Mouse (Mus musculus) hindbrain, embryonic 11.5 days (tissue): Measurements from ENCODE around the gene Scamp2. TPM values are rescaled to one million over a fixed set of nuclear protein-coding genes. Genes with fewer than 3 reads are reported as not detected.
A peak's percentile ranks its signal among the peaks of the same experiment; 100 is the strongest.

Source experiments
- ATAC-seq: fragments of 200-750 bp; cut with Nextera tagmentation; 2 replicates; pipeline ENCODE4 v1.8.0; 2017; ENCODE audit warnings: mild to moderate bottlenecking, moderate TSS enrichment, moderate library complexity; ENCODE audit not compliant: low FRiP score
- DNase-seq: peaks from one replicate; pipeline ENCODE4 v3.0.0-alpha.2; 2015; ENCODE audit warnings: low spot score
- H3K27ac ChIP-seq: fragments of 300-500 bp; sonication (generic); 2 replicates; pipeline ENCODE4 v1.5.1; 2014; ENCODE audit warnings: mild to moderate bottlenecking, low read depth, low read length
- H3K27me3 ChIP-seq: fragments of 300-500 bp; sonication (generic); 2 replicates; pipeline ENCODE4 v1.6.1; 2014; ENCODE audit warnings: mild to moderate bottlenecking, low read length, moderate library complexity, mixed read lengths; ENCODE audit not compliant: control insufficient read depth, insufficient read depth
- H3K36me3 ChIP-seq: fragments of 300-500 bp; sonication (generic); 2 replicates; pipeline ENCODE4 v1.6.1; 2014; ENCODE audit warnings: mild to moderate bottlenecking, low read length, moderate library complexity, mixed read lengths; ENCODE audit not compliant: control insufficient read depth, insufficient read depth
- H3K4me1 ChIP-seq: fragments of 300-500 bp; sonication (generic); replicated peaks from 2 replicates; pipeline ENCODE4 v1.6.1; 2014; ENCODE audit warnings: low read length, mixed read lengths; ENCODE audit not compliant: control insufficient read depth, insufficient read depth
- H3K4me2 ChIP-seq: fragments of 300-500 bp; sonication (generic); replicated peaks from 2 replicates; pipeline ENCODE4 v1.6.1; 2014; ENCODE audit warnings: mild to moderate bottlenecking, low read depth, low read length
- H3K4me3 ChIP-seq: fragments of 300-500 bp; sonication (generic); 2 replicates; pipeline ENCODE4 v1.5.1; 2014; ENCODE audit warnings: low read depth, low read length
- H3K9ac ChIP-seq: fragments of 300-500 bp; sonication (generic); 2 replicates; pipeline ENCODE4 v1.6.1; 2014; ENCODE audit warnings: low read depth, low read length
- H3K9me3 ChIP-seq: fragments of 300-500 bp; sonication (generic); 2 replicates; pipeline ENCODE4 v1.6.1; 2016; ENCODE audit warnings: low read length; ENCODE audit not compliant: control insufficient read depth
- WGBS: fragments of 180-500 bp; shearing (Covaris S2); extraction: QIAGEN DNeasy Blood & Tissue Kit; methylation state at CpG from one replicate; pipeline ENCODE4 v1.1.7; 2014; 5-methylcytosine and 5-hydroxymethylcytosine counted together
- polyA plus RNA-seq: library from polyadenylated mRNA; unstranded; fragments of >200 nt; fragmentation: Nextera tagmentation; extraction: Ambion mirVana; gene quantifications from 2 replicates; pipeline ENCODE4 v1.2.1, GENCODE M21; 2014

Gene Scamp2
- polyA plus RNA-seq, 1 experiment from 2014 or later, result 57.8 TPM

DNA sequence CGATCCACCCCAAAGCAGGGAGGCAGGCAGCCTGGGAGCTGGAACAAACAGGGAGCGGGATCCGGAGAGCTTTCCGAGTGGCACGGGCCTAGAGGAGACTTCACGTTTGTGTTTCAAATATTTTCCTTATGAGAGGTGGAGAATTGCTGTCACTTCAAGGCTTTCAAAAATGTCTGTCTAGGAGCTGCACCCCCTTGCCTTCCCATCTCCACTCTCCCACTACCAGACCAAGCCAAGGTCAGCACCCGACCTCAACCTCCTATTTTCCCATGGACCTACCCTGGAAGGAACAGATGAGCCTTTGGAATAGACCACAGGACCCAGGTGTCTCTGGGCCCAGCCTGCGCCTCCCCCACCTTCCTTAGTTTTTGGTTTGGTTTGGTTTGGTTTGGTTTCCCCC, 36.5 kb downstream of the Scamp2 start:
- Histone ChIP-seq H3K36me3 (0 out of 2 replicates have a peak, but pooled peaks cover 2% of the 10 kb centered on the region), H3K9me3 (no peaks in the 10 kb centered on the region), H3K4me3 (no peak overlapping the region), H3K27me3 (no peaks in the 10 kb centered on the region), H3K4me2 (no peak overlapping the region), H3K27ac (no peak overlapping the region), H3K4me1 (peaks cover 5% of the 10 kb centered on the region; the same call in 1 of the 2 replicates), H3K9ac (no peak overlapping the region)
- 84% methylated on average over 8 of the region's 8 CpGs for WGBS
- no peak for DNase-seq
- ATAC-seq, result no peak

DNA sequence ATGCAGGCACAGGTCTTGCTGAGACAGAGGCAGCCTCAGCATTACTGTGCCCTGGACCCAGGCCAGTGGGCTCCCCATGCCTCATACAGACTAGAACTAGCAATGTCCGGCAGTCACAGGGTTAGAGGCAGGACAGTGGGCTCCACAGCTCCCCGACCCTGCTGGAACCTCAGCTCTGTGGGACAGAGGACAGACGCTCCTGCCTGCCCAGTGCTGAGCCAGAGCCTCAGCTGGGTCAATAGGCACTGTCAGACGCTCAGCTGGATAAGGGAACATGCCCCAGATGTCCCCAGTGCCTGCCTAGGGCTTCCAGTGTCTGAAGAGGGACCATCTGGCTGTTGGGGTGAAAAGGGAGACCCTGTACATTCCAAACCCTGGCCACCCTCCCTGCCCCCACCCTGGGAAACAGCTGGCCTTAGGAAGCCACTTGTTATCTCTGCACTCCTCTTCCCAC, 37.2 kb downstream of the Scamp2 start:
- Histone ChIP-seq H3K27ac (peak overlapping the region; percentile 56), H3K4me1 (peaks cover 5% of the 10 kb centered on the region; the same call in 1 of the 2 replicates), H3K4me3 (no peak overlapping the region), H3K9ac (no peak overlapping the region), H3K27me3 (no peaks in the 10 kb centered on the region), H3K36me3 (0 out of 2 replicates have a peak, but pooled peaks cover 2% of the 10 kb centered on the region), H3K9me3 (no peaks in the 10 kb centered on the region), H3K4me2 (no peak overlapping the region)
- peak; percentile 61 for ATAC-seq
- WGBS, result 17% methylated on average over 4 of the region's 4 CpGs
- DNase-seq, result peak; percentile 41

DNA sequence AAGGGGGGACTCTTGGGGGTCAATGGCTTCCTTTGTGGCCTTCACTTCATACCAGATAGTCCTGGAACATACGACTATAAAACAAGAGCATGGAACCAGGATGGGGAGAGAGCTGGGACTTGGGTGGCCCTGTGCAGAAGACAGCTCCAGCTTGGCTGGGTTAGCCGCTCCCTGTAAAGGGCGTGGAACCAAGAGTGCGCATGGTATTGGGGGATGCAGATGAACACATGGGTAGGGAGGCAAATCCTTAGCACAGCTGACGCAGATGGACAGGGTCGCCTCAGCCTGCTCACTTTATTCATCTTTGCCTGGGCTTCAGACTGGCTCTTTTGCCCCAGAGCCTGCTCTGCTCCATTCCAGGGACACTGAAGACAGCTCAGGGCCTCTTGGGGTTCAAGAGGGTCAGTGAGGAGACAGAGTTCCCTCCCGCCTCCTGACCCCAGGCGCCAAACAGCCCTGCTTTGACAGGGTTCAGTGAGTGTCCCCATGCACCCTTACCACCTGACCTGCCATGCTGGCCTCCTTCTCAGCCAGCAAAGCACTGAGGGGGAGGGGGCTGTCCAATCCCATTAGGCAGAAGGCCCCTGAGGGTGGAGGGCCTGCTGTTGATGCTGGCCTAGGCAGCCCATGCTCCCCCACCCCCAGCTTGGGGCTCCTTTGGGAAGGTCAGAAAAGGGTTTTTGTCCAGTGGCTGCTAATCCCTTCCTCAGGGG, 38.3 kb downstream of the Scamp2 start:
- no peaks in the 10 kb centered on the region for H3K27me3 ChIP-seq
- peak; percentile 69 for ATAC-seq
- H3K27ac ChIP-seq, result peak overlapping the region; percentile 17
- WGBS, result 39% methylated on average over 8 of the region's 8 CpGs
- no peak overlapping the region for H3K9ac ChIP-seq
- H3K4me3 ChIP-seq, result no peak overlapping the region
- 0 out of 2 replicates have a peak, but pooled peaks cover 2% of the 10 kb centered on the region for H3K36me3 ChIP-seq
- H3K4me2 ChIP-seq, result no peak overlapping the region
- no peaks in the 10 kb centered on the region for H3K9me3 ChIP-seq
- peak; percentile 44 for DNase-seq
- H3K4me1 ChIP-seq, result peaks cover 5% of the 10 kb centered on the region; the same call in 1 of the 2 replicates

DNA sequence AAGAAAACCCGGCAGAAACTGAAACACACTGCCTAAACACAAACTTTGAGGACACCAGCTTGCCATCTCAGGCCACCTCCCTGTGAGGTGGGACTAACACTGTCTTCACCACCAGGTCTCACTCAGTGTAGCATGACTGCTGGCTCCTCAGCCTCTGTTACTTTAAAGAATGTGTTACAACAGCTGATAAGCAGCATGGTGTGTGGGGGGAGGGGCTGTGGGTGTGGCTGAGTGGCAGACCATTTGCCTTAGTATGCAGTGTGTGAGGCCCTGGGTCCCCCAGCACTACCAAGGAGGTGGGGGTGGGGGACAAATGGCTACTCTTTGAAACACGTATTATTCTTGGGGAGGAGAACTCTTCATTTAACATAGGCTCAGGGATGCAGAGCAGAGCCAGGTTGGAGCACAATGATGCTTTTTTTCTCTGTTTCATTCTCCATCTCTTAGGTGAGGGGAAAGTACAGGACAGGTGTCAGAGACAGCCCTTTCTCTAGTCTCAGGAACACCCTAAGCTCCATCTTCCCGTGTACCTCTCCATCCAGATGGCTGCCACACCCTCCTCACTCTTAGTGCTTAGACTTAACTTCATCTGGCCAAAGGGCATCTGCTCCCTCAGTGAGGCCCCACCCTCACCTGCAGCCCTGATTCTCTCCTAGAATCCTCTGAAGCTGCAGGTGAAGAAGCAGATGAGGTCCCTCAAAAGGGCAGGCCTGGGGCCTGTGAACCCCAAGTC, 40.0 kb downstream of the Scamp2 start:
- Histone ChIP-seq H3K4me1 (peaks cover 5% of the 10 kb centered on the region; the same call in 1 of the 2 replicates), H3K4me3 (no peak overlapping the region), H3K36me3 (no peaks in the 10 kb centered on the region), H3K4me2 (no peak overlapping the region), H3K9ac (no peak overlapping the region), H3K9me3 (no peaks in the 10 kb centered on the region), H3K27ac (no peak overlapping the region), H3K27me3 (no peaks in the 10 kb centered on the region)
- ATAC-seq (peak; percentile 39; the same call in 1 of the 2 replicates), DNase-seq (peak; percentile 59)
- WGBS, result 12% methylated on average over 3 of the region's 3 CpGs

DNA sequence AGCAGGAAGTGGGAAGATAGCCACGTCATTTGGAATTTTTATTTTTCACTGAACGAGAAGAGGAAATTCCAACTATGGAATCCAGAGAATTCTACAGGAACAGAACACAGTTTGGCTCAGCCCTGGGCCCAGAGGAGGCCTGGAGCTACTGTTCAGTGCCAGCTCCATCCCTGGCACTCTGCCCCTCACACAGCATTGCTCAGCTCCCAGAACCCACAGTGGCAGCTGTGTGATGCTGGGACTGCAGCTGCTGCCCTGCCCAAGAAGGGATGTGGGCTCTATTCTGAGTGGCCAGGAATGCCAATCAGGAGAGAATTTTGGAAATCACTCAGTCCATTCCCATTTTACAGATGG, 40.6 kb downstream of the Scamp2 start:
- H3K4me1 ChIP-seq, result peaks cover 7% of the 10 kb centered on the region; the same call in 1 of the 2 replicates
- no peak overlapping the region for H3K27ac ChIP-seq

DNA sequence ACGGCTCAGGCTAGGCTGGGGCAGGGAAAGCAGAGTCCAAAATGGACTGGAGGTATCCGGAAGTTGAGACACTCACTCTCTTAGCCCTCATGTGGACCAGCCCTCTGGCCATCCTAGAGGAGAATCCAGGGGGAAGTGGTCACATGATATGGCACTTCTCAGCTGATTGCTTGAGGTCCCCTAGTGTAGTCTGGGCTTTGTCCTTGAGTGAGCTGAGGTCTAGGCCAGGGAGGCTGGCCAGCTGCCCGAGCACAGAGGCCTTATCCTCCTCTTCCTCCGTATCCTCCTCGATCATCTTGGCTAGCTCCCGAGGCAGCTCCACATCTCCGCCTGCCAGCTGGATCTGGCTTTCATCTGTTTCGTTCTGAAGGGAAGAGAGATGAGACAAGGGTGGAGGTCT, 41.4 kb downstream of the Scamp2 start:
- H3K4me1 ChIP-seq, result peaks cover 8% of the 10 kb centered on the region

More for the DNA sequence above, 40.6 kb downstream of the Scamp2 start:
- ATAC-seq (no peak), DNase-seq (no peak)
- no peaks in the 10 kb centered on the region; the same call in 1 of the 2 replicates for H3K27me3 ChIP-seq
- no peaks in the 10 kb centered on the region for H3K36me3 ChIP-seq
- no peaks in the 10 kb centered on the region for H3K9me3 ChIP-seq
- 82% methylated on average over 2 of the region's 2 CpGs for WGBS
- H3K4me3 ChIP-seq, result no peak overlapping the region
- no peak overlapping the region for H3K4me2 ChIP-seq
- H3K9ac ChIP-seq, result no peak overlapping the region

DNA sequence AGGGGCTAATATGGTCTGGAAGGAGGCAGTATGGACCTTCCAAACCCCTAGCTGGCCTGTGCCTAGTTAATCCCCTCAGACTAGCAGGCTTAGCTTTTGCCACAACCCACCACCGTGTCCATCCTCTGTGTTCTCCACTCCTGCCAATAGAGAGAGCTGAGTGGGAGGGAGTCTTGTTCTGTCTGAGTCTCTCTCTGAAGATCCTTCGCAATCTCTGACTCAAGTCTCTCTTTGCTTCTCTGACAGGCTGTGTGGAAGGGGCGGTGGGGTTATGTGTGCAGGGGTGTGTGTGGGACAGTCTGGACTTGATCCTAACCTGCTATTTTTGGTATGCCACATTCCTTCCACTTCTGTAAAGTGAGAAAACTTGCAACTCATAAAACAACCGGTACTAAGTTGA, 44.1 kb downstream of the Scamp2 start:
- no peak for DNase-seq

More for the DNA sequence above, 41.4 kb downstream of the Scamp2 start:
- no peak for ATAC-seq
- H3K9ac ChIP-seq, result no peak overlapping the region
- no peaks in the 10 kb centered on the region for H3K36me3 ChIP-seq
- H3K4me2 ChIP-seq, result no peak overlapping the region
- no peak for DNase-seq
- no peak overlapping the region for H3K4me3 ChIP-seq
- WGBS, result 68% methylated on average over 8 of the region's 8 CpGs
- no peak overlapping the region for H3K27ac ChIP-seq
- H3K27me3 ChIP-seq, result no peaks in the 10 kb centered on the region; the same call in 1 of the 2 replicates
- H3K9me3 ChIP-seq, result no peaks in the 10 kb centered on the region

DNA sequence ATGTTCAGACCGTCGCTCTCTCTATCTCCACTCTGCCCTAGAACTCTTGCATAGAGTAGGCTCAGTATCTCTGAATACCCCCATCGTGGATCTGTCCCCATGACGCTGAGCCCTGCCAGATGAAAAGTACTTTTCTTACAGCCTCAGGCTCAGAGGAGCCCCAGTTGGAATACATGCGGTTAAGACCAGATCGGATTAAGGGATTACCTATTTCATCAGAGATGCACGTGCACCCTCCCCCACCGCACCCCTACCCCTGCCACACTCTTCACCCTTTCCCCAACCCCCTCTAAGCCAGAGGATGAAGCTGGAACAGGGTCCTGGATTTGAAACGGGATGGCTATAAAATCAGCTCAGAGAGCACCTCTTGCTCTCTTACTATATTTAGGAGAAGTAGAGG, 44.8 kb downstream of the Scamp2 start:
- no peak overlapping the region for H3K27ac ChIP-seq
- peaks cover 2% of the 10 kb centered on the region; the same call in 1 of the 2 replicates for H3K27me3 ChIP-seq
- H3K9me3 ChIP-seq, result no peaks in the 10 kb centered on the region
- H3K4me1 ChIP-seq, result peaks cover 4% of the 10 kb centered on the region
- ATAC-seq, result no peak
- no peaks in the 10 kb centered on the region for H3K36me3 ChIP-seq
- no peak overlapping the region for H3K4me3 ChIP-seq
- DNase-seq, result no peak
- WGBS, result 16% methylated on average over 9 of the region's 9 CpGs
- H3K4me2 ChIP-seq, result no peak overlapping the region
- H3K9ac ChIP-seq, result no peak overlapping the region

More for the DNA sequence above, 44.1 kb downstream of the Scamp2 start:
- Histone ChIP-seq H3K4me3 (no peak overlapping the region), H3K4me2 (no peak overlapping the region), H3K36me3 (no peaks in the 10 kb centered on the region), H3K4me1 (peaks cover 5% of the 10 kb centered on the region), H3K27me3 (peaks cover 2% of the 10 kb centered on the region; the same call in 1 of the 2 replicates), H3K9ac (no peak overlapping the region), H3K27ac (no peak overlapping the region), H3K9me3 (no peaks in the 10 kb centered on the region)
- 78% methylated on average over 4 of the region's 4 CpGs for WGBS
- no peak for ATAC-seq
